Mouse (Mus musculus): Measurements from ENCODE around the gene Actb. TPM values are rescaled to one million over a fixed set of nuclear protein-coding genes. Genes with fewer than 3 reads are reported as not detected.
A peak's percentile ranks its signal among the peaks of the same experiment; 100 is the strongest.

The Actb gene
- polyA plus RNA-seq, 1 experiment, result 1,383 TPM

DNA sequence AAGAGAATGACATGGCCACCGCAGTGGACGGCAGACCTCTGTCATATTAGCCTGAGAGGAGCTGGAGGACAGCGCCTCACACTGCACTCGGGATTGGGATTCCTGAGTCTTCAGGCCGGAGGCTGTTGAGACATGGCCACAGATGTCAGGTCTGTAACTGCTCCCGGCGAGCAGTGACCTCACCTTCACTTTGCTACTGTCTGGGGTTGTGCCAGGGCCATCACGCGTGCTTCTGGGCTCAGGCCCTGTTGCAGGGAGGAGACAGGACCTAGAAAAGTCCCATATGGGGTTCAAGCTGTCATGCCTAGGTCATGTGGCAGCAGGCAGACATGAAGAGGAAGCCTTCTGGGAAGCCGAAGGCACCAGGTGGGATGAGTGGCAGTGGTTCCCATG, 31.0 kb downstream of the Actb start:
- no peaks in the 10 kb centered on the region for H3K27me3 ChIP-seq (ENCODE audit: control insufficient read depth, insufficient read depth, low read length)
- no peak overlapping the region for H3K4me3 ChIP-seq (ENCODE audit: control insufficient read depth, low read depth, low read length)
- TF ChIP-seq CTCF (IDR thresholded peaks at IDR 0.05; ENCODE audit: control insufficient read depth, insufficient read depth, insufficient replicate concordance, low read depth, low read length), result no peak
- TF ChIP-seq POLR2A (IDR thresholded peaks at IDR 0.05; ENCODE audit: control insufficient read depth, low read depth, low read length), result no peak
- H3K4me1 ChIP-seq (ENCODE audit: control insufficient read depth, insufficient read depth, low read length), result no peaks in the 10 kb centered on the region
- no peaks in the 10 kb centered on the region; the same call in 1 of the 2 replicates for H3K36me3 ChIP-seq (ENCODE audit: control insufficient read depth, insufficient read depth, low read length)
- H3K27ac ChIP-seq (ENCODE audit: control insufficient read depth, insufficient read depth, low read depth, low read length), result no peak overlapping the region

DNA sequence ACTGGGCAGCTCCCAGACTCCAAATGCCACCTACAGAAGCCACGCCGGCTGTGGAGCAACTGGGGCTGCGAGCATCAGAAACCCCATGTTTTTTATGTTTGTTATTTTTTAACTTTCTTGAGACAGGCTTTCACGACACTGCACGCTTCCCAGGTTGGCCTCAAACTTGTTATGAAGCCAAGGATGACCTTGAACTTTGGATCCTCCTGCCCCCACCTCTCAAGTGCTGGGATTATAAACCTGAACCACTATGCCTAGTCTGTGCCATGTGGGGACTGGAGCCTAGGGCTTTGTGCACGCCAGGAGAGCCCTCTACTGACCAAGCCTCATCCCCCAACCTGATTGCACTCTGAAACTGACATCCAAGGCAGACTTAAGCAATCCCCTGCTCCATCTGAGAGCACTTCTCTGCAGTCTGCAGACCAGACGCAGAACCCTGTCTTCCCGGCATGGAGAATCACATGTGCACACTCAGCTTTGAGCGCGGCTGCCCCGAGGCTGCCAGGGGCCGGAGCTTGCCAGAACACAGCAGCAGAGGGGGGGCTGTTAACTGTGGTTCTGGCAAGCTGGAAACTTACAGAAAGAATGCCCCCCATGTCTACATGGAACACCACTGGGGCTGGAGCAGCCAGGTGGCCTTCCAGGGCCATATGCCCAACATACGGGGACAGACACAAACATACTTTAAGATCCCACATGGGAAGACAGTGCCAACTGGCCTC, 31.6 kb downstream of the Actb start:
- H3K4me1 ChIP-seq (ENCODE audit: control insufficient read depth, insufficient read depth, low read length), result no peaks in the 10 kb centered on the region
- H3K27ac ChIP-seq (ENCODE audit: control insufficient read depth, insufficient read depth, low read depth, low read length), result no peak overlapping the region
- H3K4me3 ChIP-seq (ENCODE audit: control insufficient read depth, low read depth, low read length), result no peak overlapping the region
- H3K27me3 ChIP-seq (ENCODE audit: control insufficient read depth, insufficient read depth, low read length), result no peaks in the 10 kb centered on the region
- TF ChIP-seq POLR2A (IDR thresholded peaks at IDR 0.05; ENCODE audit: control insufficient read depth, low read depth, low read length) (no peak), CTCF (IDR thresholded peaks at IDR 0.05; ENCODE audit: control insufficient read depth, insufficient read depth, insufficient replicate concordance, low read depth, low read length) (no peak)
- H3K36me3 ChIP-seq (ENCODE audit: control insufficient read depth, insufficient read depth, low read length), result no peaks in the 10 kb centered on the region; the same call in 1 of the 2 replicates

DNA sequence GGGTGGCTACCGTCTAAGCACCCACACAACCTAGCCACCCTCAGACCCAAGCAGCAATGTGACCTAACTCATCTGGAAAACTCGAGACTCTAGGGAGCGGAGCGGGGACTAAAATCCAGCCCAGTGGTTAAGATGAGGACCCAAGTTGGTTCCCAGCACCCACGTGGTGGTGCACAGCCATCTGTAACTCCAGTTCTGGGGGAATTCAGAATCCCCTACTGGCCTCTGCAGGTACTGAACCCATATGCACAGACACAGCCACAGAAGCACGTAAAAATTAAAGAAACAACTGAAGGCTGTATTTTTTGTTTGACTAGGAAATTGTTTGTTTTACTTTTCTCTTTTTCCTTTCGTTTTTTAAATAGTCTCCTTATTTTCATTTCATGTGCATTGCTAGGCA, 32.8 kb downstream of the Actb start:
- H3K4me1 ChIP-seq (ENCODE audit: control insufficient read depth, insufficient read depth, low read length), result no peaks in the 10 kb centered on the region
- no peak for TF ChIP-seq POLR2A (IDR thresholded peaks at IDR 0.05; ENCODE audit: control insufficient read depth, low read depth, low read length)
- no peak for TF ChIP-seq CTCF (IDR thresholded peaks at IDR 0.05; ENCODE audit: control insufficient read depth, insufficient read depth, insufficient replicate concordance, low read depth, low read length)
- no peak overlapping the region for H3K4me3 ChIP-seq (ENCODE audit: control insufficient read depth, low read depth, low read length)
- no peaks in the 10 kb centered on the region for H3K27me3 ChIP-seq (ENCODE audit: control insufficient read depth, insufficient read depth, low read length)
- no peaks in the 10 kb centered on the region; the same call in 1 of the 2 replicates for H3K36me3 ChIP-seq (ENCODE audit: control insufficient read depth, insufficient read depth, low read length)
- no peak overlapping the region for H3K27ac ChIP-seq (ENCODE audit: control insufficient read depth, insufficient read depth, low read depth, low read length)

DNA sequence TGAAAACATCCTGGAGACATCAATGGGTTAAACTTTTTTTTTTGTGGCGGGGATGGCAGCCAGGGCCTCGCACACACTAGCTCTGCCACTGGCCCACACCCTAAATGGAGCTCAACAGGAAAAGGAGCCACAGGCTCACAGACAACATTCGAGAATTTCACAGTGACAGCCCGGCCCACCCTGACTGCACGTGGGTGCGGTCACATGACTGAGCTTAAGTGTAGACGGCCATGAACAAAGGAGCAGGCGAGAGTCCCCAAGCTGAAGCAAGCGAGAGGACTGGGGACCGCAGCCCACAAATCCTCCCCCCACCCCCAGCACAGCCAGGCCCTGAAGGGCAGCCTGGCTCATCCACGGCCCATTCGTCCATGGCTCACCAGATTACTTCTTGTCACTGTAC, 34.8 kb downstream of the Actb start:
- Histone ChIP-seq H3K4me1 (ENCODE audit: control insufficient read depth, insufficient read depth, low read length) (no peaks in the 10 kb centered on the region), H3K27me3 (ENCODE audit: control insufficient read depth, insufficient read depth, low read length) (no peaks in the 10 kb centered on the region), H3K27ac (ENCODE audit: control insufficient read depth, insufficient read depth, low read depth, low read length) (no peak overlapping the region), H3K36me3 (ENCODE audit: control insufficient read depth, insufficient read depth, low read length) (no peaks in the 10 kb centered on the region; the same call in 1 of the 2 replicates), H3K4me3 (ENCODE audit: control insufficient read depth, low read depth, low read length) (no peak overlapping the region)
- TF ChIP-seq POLR2A (IDR thresholded peaks at IDR 0.05; ENCODE audit: control insufficient read depth, low read depth, low read length) (no peak), CTCF (IDR thresholded peaks at IDR 0.05; ENCODE audit: control insufficient read depth, insufficient read depth, insufficient replicate concordance, low read depth, low read length) (no peak)

DNA sequence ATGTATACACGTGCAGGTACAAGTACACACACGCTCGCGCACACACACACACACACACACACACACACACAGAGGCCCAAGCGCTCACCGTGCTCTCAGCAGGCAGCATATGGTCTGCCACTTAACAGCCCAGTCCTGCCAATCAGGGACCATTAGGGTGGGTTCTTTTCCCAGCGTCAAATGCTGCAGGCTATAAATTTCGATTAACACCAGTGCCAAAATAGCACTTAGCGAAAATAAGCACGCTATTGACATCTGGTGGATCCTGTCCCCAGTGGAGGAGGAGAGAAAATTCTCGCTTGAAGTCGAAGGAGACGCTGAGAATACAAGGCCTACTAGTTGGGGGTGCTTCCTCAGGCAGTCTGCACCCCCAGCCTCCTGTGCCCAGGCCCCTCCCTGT, 37.1 kb downstream of the Actb start:
- TF ChIP-seq POLR2A (IDR thresholded peaks at IDR 0.05; ENCODE audit: control insufficient read depth, low read depth, low read length) (no peak), CTCF (IDR thresholded peaks at IDR 0.05; ENCODE audit: control insufficient read depth, insufficient read depth, insufficient replicate concordance, low read depth, low read length) (no peak)
- no peak overlapping the region for H3K27ac ChIP-seq (ENCODE audit: control insufficient read depth, insufficient read depth, low read depth, low read length)
- no peaks in the 10 kb centered on the region for H3K4me1 ChIP-seq (ENCODE audit: control insufficient read depth, insufficient read depth, low read length)
- no peak overlapping the region for H3K4me3 ChIP-seq (ENCODE audit: control insufficient read depth, low read depth, low read length)
- no peaks in the 10 kb centered on the region for H3K27me3 ChIP-seq (ENCODE audit: control insufficient read depth, insufficient read depth, low read length)
- no peaks in the 10 kb centered on the region for H3K36me3 ChIP-seq (ENCODE audit: control insufficient read depth, insufficient read depth, low read length)

DNA sequence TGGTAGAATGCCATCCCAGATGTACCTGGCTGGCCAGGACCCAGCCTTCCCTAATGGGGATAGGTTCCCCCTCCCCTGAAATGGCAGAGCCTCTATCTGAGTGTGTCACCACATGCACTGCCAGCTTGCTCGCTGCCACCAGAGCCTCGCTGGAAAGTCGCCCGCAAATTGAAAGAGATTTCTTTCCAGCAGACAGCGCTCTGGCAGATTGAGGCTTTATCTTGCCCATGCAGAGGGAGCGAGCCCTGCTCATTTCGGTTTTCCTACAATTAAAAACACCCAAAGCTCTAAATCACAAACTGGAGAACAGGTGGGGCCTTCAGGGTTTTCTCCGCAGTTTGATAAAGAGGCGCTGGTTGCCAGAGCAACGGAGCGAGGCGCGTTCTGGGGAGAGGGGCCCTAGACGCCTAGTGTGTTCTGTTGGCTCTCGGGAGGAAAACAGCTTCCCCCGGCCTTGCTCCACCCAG, 48.8 kb downstream of the Actb start:
- H3K4me1 ChIP-seq (ENCODE audit: control insufficient read depth, insufficient read depth, low read length), result peaks cover 5% of the 10 kb centered on the region
- no peak for TF ChIP-seq CTCF (IDR thresholded peaks at IDR 0.05; ENCODE audit: control insufficient read depth, insufficient read depth, insufficient replicate concordance, low read depth, low read length)
- TF ChIP-seq POLR2A (IDR thresholded peaks at IDR 0.05; ENCODE audit: control insufficient read depth, low read depth, low read length), result no peak
- no peaks in the 10 kb centered on the region for H3K27me3 ChIP-seq (ENCODE audit: control insufficient read depth, insufficient read depth, low read length)
- 0 out of 2 replicates have a peak overlapping the region, but pooled peaks have one; percentile 5 for H3K27ac ChIP-seq (ENCODE audit: control insufficient read depth, insufficient read depth, low read depth, low read length)
- no peaks in the 10 kb centered on the region for H3K36me3 ChIP-seq (ENCODE audit: control insufficient read depth, insufficient read depth, low read length)
- peak overlapping the region; percentile 36 for H3K4me3 ChIP-seq (ENCODE audit: control insufficient read depth, low read depth, low read length)

DNA sequence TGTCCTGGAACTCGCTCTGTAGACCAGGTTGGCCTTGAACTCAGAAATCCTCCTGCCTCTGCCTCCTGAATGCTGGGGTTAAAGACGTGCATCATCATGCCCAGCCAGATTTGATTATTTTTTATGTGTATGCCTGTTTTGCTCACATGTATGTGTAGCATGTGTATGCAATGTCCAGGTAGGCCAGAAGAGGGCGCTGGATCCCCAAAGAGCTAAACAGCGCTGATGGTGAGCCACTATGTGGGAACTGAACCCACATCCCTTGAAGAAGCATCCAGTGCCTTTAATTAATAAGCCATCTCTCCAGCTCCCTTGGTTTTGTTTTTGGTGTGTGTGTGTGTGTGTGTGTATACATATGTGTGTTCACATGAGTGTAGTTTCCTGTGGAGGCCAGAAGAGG, 50.1 kb downstream of the Actb start:
- TF ChIP-seq CTCF (IDR thresholded peaks at IDR 0.05; ENCODE audit: control insufficient read depth, insufficient read depth, insufficient replicate concordance, low read depth, low read length) (peak; percentile 64; the same call in 1 of the 2 replicates), POLR2A (IDR thresholded peaks at IDR 0.05; ENCODE audit: control insufficient read depth, low read depth, low read length) (no peak)
- Histone ChIP-seq H3K36me3 (ENCODE audit: control insufficient read depth, insufficient read depth, low read length) (no peaks in the 10 kb centered on the region), H3K4me3 (ENCODE audit: control insufficient read depth, low read depth, low read length) (no peak overlapping the region), H3K27me3 (ENCODE audit: control insufficient read depth, insufficient read depth, low read length) (no peaks in the 10 kb centered on the region), H3K4me1 (ENCODE audit: control insufficient read depth, insufficient read depth, low read length) (peaks cover 5% of the 10 kb centered on the region), H3K27ac (ENCODE audit: control insufficient read depth, insufficient read depth, low read depth, low read length) (no peak overlapping the region)

All from testis, adult 2 months (tissue).